Mouse (Mus musculus) liver, embryonic 11.5 days (tissue): ENCODE data around the gene Vav2. TPM values are rescaled to one million over a fixed set of nuclear protein-coding genes. Genes with fewer than 3 reads are reported as not detected.

Experiments used
- ATAC-seq: fragments of 200-750 bp; cut with Nextera tagmentation; replicated peaks from 2 replicates; pipeline ENCODE4 v1.8.0; 2017; ENCODE audit warnings: moderate number of reproducible peaks, mild to moderate bottlenecking, moderate TSS enrichment, moderate library complexity; ENCODE audit not compliant: low FRiP score
- DNase-seq: peaks from one replicate; pipeline ENCODE4 v3.0.0-alpha.2; 2017; ENCODE audit warnings: low spot score
- H3K27ac ChIP-seq: fragments of 300-500 bp; sonication (generic); 2 replicates; pipeline ENCODE4 v1.5.1; 2014; ENCODE audit warnings: mild to moderate bottlenecking, low read depth, low read length, control low read depth
- H3K27me3 ChIP-seq: fragments of 300-500 bp; sonication (generic); replicated peaks from 2 replicates; pipeline ENCODE4 v1.6.1; 2014; ENCODE audit warnings: low read length, mixed read lengths; ENCODE audit not compliant: control insufficient read depth, insufficient read depth
- H3K36me3 ChIP-seq: fragments of 300-500 bp; sonication (generic); 2 replicates; pipeline ENCODE4 v1.6.1; 2014; ENCODE audit warnings: mild to moderate bottlenecking, low read length, moderate library complexity, mixed read lengths; ENCODE audit not compliant: control insufficient read depth, insufficient read depth
- H3K4me1 ChIP-seq: fragments of 300-500 bp; sonication (generic); replicated peaks from 2 replicates; pipeline ENCODE4 v1.6.1; 2014; ENCODE audit warnings: low read length, mixed read lengths; ENCODE audit not compliant: control insufficient read depth, insufficient read depth
- H3K4me2 ChIP-seq: fragments of 300-500 bp; sonication (generic); 2 replicates; pipeline ENCODE4 v1.6.1; 2014; ENCODE audit warnings: mild to moderate bottlenecking, control low read depth, moderate library complexity
- H3K4me3 ChIP-seq: fragments of 300-500 bp; sonication (generic); 2 replicates; pipeline ENCODE4 v1.5.1; 2014; ENCODE audit warnings: low read depth, low read length, control low read depth
- H3K9ac ChIP-seq: fragments of 300-500 bp; sonication (generic); 2 replicates; pipeline ENCODE4 v1.6.1; 2014; ENCODE audit warnings: low read depth, low read length, control low read depth
- H3K9me3 ChIP-seq: fragments of 300-500 bp; sonication (generic); 2 replicates; pipeline ENCODE4 v1.6.1; 2016; ENCODE audit warnings: low read length, inconsistent platforms, mixed read lengths; ENCODE audit not compliant: control insufficient read depth
- WGBS: fragments of 180-500 bp; shearing (Covaris S2); extraction: QIAGEN DNeasy Blood & Tissue Kit; methylation state at CpG from one replicate; pipeline ENCODE4 v1.1.7; 2014; 5-methylcytosine and 5-hydroxymethylcytosine counted together
- polyA plus RNA-seq: library from polyadenylated mRNA; unstranded; fragments of >200 nt; fragmentation: Nextera tagmentation; extraction: Ambion mirVana; gene quantifications from 2 replicates; pipeline ENCODE4 v1.2.1, GENCODE M21; 2014

The Vav2 gene
- polyA plus RNA-seq, 1 experiment from 2014 or later: 6.0 TPM

GRCm38 (mm10) chr2:27446812-27447211 is 20.0 kb upstream of the Vav2 start:
- 92% methylated on average over 8 of the region's 8 CpGs for WGBS
- H3K9ac ChIP-seq: no peak overlapping the region
- no peak for ATAC-seq

GRCm38 (mm10) chr2:27445910-27446309 is 19.1 kb upstream of the Vav2 start:
- Histone ChIP-seq H3K27me3 (no peaks in the 10 kb centered on the region), H3K4me1 (peaks cover 9% of the 10 kb centered on the region; the same call in 1 of the 2 replicates), H3K9ac (no peak overlapping the region), H3K9me3 (no peaks in the 10 kb centered on the region), H3K4me2 (no peak overlapping the region), H3K27ac (no peak overlapping the region), H3K4me3 (no peak overlapping the region), H3K36me3 (peaks cover 34% of the 10 kb centered on the region)
- ATAC-seq (no peak), DNase-seq (no peak)
- 89% methylated on average over 3 of the region's 3 CpGs for whole genome bisulfite sequencing

More at GRCm38 (mm10) chr2:27446812-27447211, 20.0 kb upstream of the Vav2 start:
- H3K27me3 ChIP-seq: no peaks in the 10 kb centered on the region
- no peak overlapping the region for H3K4me3 ChIP-seq
- H3K4me2 ChIP-seq: no peak overlapping the region
- H3K4me1 ChIP-seq: peaks cover 7% of the 10 kb centered on the region; the same call in 1 of the 2 replicates
- H3K9me3 ChIP-seq: no peaks in the 10 kb centered on the region
- peaks cover 41% of the 10 kb centered on the region for H3K36me3 ChIP-seq
- no peak for DNase-seq
- H3K27ac ChIP-seq: no peak overlapping the region

GRCm38 (mm10) chr2:27443450-27443708 is 16.5 kb upstream of the Vav2 start:
- DNase-seq: no peak
- H3K9ac ChIP-seq: no peak overlapping the region
- H3K4me2 ChIP-seq: no peak overlapping the region
- no peak overlapping the region for H3K4me3 ChIP-seq
- H3K36me3 ChIP-seq: peaks cover 12% of the 10 kb centered on the region
- no peak for ATAC-seq
- peaks cover 12% of the 10 kb centered on the region for H3K4me1 ChIP-seq
- WGBS: 73% methylated on average over 5 of the region's 5 CpGs
- no peaks in the 10 kb centered on the region for H3K9me3 ChIP-seq
- no peak overlapping the region for H3K27ac ChIP-seq
- no peaks in the 10 kb centered on the region for H3K27me3 ChIP-seq

GRCm38 (mm10) chr2:27442708-27443449 is 16.0 kb upstream of the Vav2 start:
- H3K27ac ChIP-seq: no peak overlapping the region
- peak overlapping the region; percentile 60 for H3K9ac ChIP-seq
- no peaks in the 10 kb centered on the region for H3K27me3 ChIP-seq
- peak overlapping the region; percentile 94 for H3K4me2 ChIP-seq
- H3K36me3 ChIP-seq: peaks cover 7% of the 10 kb centered on the region
- DNase-seq (no peak), ATAC-seq (peak; percentile 25)
- 35% methylated on average over 20 of the region's 20 CpGs for WGBS
- peaks cover 17% of the 10 kb centered on the region for H3K4me1 ChIP-seq
- peak overlapping the region; percentile 58 for H3K4me3 ChIP-seq
- no peaks in the 10 kb centered on the region for H3K9me3 ChIP-seq

GRCm38 (mm10) chr2:27441767-27442707 is 15.2 kb upstream of the Vav2 start, which contains the start of gene Brd3os:
TSS of gene Brd3os (plus strand) at chr2:27442324.
- H3K27me3 ChIP-seq: no peaks in the 10 kb centered on the region
- ATAC-seq: peak; percentile 83
- H3K4me2 ChIP-seq: peak within 1 kb of the TSS; percentile 94
- H3K9ac ChIP-seq: peak within 1 kb of the TSS; percentile 60
- 3% methylated on average over 36 of the region's 36 CpGs for WGBS
- no peaks in the 10 kb centered on the region for H3K9me3 ChIP-seq
- H3K4me1 ChIP-seq: peaks cover 17% of the 10 kb centered on the region
- DNase-seq: peak; percentile 93
- H3K4me3 ChIP-seq: peak within 1 kb of the TSS; percentile 58
- H3K36me3 ChIP-seq: peaks cover 5% of the 10 kb centered on the region; the same call in 1 of the 2 replicates
- 0 out of 2 replicates have a peak within 1 kb of the TSS, but pooled peaks have one; percentile 13 for H3K27ac ChIP-seq

GRCm38 (mm10) chr2:27438281-27438680 is 11.4 kb upstream of the Vav2 start:
- DNase-seq (peak; percentile 78), ATAC-seq (peak; percentile 62; the same call in 1 of the 2 replicates)
- Histone ChIP-seq H3K27ac (no peak overlapping the region), H3K9ac (no peak overlapping the region), H3K36me3 (no peaks in the 10 kb centered on the region), H3K4me2 (no peak overlapping the region), H3K4me3 (no peak overlapping the region), H3K9me3 (no peaks in the 10 kb centered on the region), H3K4me1 (peaks cover 17% of the 10 kb centered on the region), H3K27me3 (no peaks in the 10 kb centered on the region)
- WGBS: 11% methylated on average over 11 of the region's 11 CpGs

- Histone ChIP-seq H3K9ac (no peak overlapping the region), H3K4me3 (no peak overlapping the region), H3K27ac (no peak overlapping the region), H3K36me3 (no peaks in the 10 kb centered on the region), H3K9me3 (no peaks in the 10 kb centered on the region), H3K4me1 (peaks cover 15% of the 10 kb centered on the region), H3K4me2 (no peak overlapping the region), H3K27me3 (no peaks in the 10 kb centered on the region)
- no peak for ATAC-seq
- 63% methylated on average over 1 of the region's 1 CpGs for WGBS
- no peak for DNase-seq
Measured at GRCm38 (mm10) chr2:27437876-27438275, 11.0 kb upstream of the Vav2 start.

- DNase-seq (no peak), ATAC-seq (no peak)
- no peak overlapping the region for H3K27ac ChIP-seq
- H3K27me3 ChIP-seq: no peaks in the 10 kb centered on the region
- 74% methylated on average over 2 of the region's 2 CpGs for WGBS
- H3K4me1 ChIP-seq: peaks cover 4% of the 10 kb centered on the region
- H3K9me3 ChIP-seq: no peaks in the 10 kb centered on the region
- H3K36me3 ChIP-seq: no peaks in the 10 kb centered on the region
- no peak overlapping the region for H3K4me3 ChIP-seq
- H3K4me2 ChIP-seq: no peak overlapping the region
- no peak overlapping the region for H3K9ac ChIP-seq
Measured at GRCm38 (mm10) chr2:27432599-27432998, 5.8 kb upstream of the Vav2 start.
